Mouse (Mus musculus): Measurements from ENCODE around the gene Rnasel. TPM values are rescaled to one million over a fixed set of nuclear protein-coding genes. Genes with fewer than 3 reads are reported as not detected.

Gene Rnasel
- polyA plus RNA-seq, 1 experiment from 2014 or later, result 13.1 TPM

DNA sequence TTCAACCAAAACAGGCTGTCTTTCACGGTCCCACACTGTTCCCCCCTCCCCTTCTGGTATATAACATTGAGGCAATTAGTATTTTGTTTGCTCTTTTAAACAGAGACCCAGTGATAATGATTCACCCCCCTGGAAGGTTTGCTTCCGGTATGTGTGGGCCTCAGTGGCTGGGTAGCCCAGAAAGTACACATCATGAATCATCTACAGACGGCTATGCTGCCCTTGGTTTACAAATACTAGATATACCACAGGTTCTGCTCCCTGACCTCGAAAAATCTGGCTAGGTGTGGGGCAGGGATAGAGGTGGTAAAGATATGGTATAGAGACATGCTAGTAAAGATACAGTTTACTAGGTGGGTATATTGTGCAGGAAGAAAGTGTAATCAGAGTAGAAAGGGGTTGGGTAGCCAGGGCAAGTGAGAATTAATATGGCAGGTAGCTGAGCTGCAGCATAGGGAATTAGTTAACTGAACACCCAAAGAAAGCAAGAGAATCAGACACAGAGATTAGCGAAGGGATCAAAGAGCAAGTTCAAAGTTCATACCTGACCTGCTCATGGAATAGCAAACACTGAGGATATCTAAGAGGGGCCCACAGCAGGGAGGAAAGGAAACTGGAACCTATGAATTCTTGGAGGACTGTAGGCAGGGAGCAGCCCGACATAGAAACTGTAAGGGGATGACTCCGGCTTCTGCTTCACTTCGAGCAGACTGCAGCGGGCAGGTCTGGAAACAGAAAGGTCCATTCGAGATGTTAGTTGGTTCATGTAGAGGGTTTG, 21.0 kb downstream of the Rnasel start:
- Histone ChIP-seq H3K4me1 (ENCODE audit: insufficient read depth, low read depth, low read length) (no peaks in the 10 kb centered on the region), H3K27ac (ENCODE audit: low read length) (no peak overlapping the region), H3K36me3 (ENCODE audit: insufficient read depth, low read length) (no peaks in the 10 kb centered on the region), H3K9me3 (ENCODE audit: low read length) (no peaks in the 10 kb centered on the region), H3K27me3 (replicated peaks; ENCODE audit: insufficient read depth, low read length) (no peaks in the 10 kb centered on the region), H3K9ac (replicated peaks; ENCODE audit: low read depth) (no peak overlapping the region), H3K4me2 (replicated peaks; ENCODE audit: low read depth, low read length) (no peak overlapping the region), H3K4me3 (ENCODE audit: low read depth, low read length) (no peak overlapping the region)
- TF ChIP-seq CTCF (IDR thresholded peaks at IDR 0.05), result no peak
- TF ChIP-seq EP300 (IDR thresholded peaks at IDR 0.05), result no peak
- ATAC-seq, result no peak
- 45% methylated on average over 10 of the region's 10 CpGs for WGBS
- no peak for DNase-seq (ENCODE audit: low spot score)

DNA sequence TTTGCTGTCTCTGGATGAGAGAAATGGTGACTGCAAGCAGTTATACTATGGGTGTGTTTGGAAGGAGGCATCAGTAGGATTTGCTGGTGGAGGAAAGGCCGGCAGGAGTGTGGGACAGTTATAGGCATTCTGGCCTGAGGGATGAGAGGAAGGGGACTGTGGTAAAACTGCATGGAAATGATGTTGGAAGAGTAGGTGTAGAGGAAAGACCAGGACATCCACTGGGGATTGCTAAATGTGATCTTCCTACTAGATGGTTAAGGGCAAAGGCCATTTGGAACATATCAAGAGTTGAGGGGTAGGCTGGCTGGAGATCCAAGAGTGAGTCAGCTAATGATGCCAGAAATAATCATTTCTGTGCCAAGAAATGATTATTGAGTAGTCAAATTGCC, 21.5 kb downstream of the Rnasel start:
- no peaks in the 10 kb centered on the region for H3K36me3 ChIP-seq (ENCODE audit: insufficient read depth, low read length)
- no peak overlapping the region for H3K4me2 ChIP-seq (replicated peaks; ENCODE audit: low read depth, low read length)
- no peak for DNase-seq (ENCODE audit: low spot score)
- 78% methylated on average over 1 of the region's 1 CpGs for WGBS
- H3K4me1 ChIP-seq (ENCODE audit: insufficient read depth, low read depth, low read length), result no peaks in the 10 kb centered on the region
- H3K27ac ChIP-seq (ENCODE audit: low read length), result no peak overlapping the region
- H3K9ac ChIP-seq (replicated peaks; ENCODE audit: low read depth), result no peak overlapping the region
- no peak for ATAC-seq
- TF ChIP-seq CTCF (IDR thresholded peaks at IDR 0.05), result no peak
- no peak for TF ChIP-seq EP300 (IDR thresholded peaks at IDR 0.05)
- H3K4me3 ChIP-seq (ENCODE audit: low read depth, low read length), result no peak overlapping the region
- H3K27me3 ChIP-seq (replicated peaks; ENCODE audit: insufficient read depth, low read length), result no peaks in the 10 kb centered on the region
- H3K9me3 ChIP-seq (ENCODE audit: low read length), result no peaks in the 10 kb centered on the region

DNA sequence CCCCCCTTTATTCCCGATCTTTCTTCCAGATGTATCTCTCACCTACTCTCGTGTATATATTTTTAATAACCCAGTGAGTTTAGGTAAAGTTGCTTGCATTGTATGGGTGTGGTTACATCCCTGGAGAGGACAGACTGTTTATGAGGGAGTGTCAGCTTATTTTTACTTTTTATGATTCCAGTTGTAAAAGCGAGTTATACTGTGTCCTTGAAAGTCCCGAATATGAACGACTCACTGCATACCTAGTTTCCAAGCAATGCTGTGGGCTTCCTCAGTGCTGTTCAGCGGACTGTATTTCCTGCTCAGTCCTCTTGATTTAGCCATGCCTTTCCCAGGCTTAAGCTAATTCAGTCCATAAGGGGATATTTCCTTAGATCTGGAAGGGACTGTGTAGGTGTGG, 25.9 kb downstream of the Rnasel start:
- no peak for DNase-seq (ENCODE audit: low spot score)
- Histone ChIP-seq H3K27me3 (replicated peaks; ENCODE audit: insufficient read depth, low read length) (no peaks in the 10 kb centered on the region), H3K9me3 (ENCODE audit: low read length) (no peaks in the 10 kb centered on the region), H3K4me1 (ENCODE audit: insufficient read depth, low read depth, low read length) (no peaks in the 10 kb centered on the region), H3K4me2 (replicated peaks; ENCODE audit: low read depth, low read length) (no peak overlapping the region), H3K4me3 (ENCODE audit: low read depth, low read length) (no peak overlapping the region), H3K36me3 (ENCODE audit: insufficient read depth, low read length) (no peaks in the 10 kb centered on the region), H3K27ac (ENCODE audit: low read length) (no peak overlapping the region), H3K9ac (replicated peaks; ENCODE audit: low read depth) (no peak overlapping the region)
- 73% methylated on average over 6 of the region's 6 CpGs for WGBS
- TF ChIP-seq EP300 (IDR thresholded peaks at IDR 0.05) (no peak), CTCF (IDR thresholded peaks at IDR 0.05) (no peak)
- no peak for ATAC-seq

GRCm38 (mm10) chr1:153776257-153776656, 27.0 kb downstream of the Rnasel start:
- Histone ChIP-seq H3K27ac (ENCODE audit: low read length) (no peak overlapping the region), H3K4me2 (replicated peaks; ENCODE audit: low read depth, low read length) (no peak overlapping the region), H3K4me3 (ENCODE audit: low read depth, low read length) (no peak overlapping the region), H3K4me1 (ENCODE audit: insufficient read depth, low read depth, low read length) (no peaks in the 10 kb centered on the region), H3K9me3 (ENCODE audit: low read length) (no peaks in the 10 kb centered on the region), H3K36me3 (ENCODE audit: insufficient read depth, low read length) (no peaks in the 10 kb centered on the region), H3K9ac (replicated peaks; ENCODE audit: low read depth) (no peak overlapping the region), H3K27me3 (replicated peaks; ENCODE audit: insufficient read depth, low read length) (no peaks in the 10 kb centered on the region)
- no peak for DNase-seq (ENCODE audit: low spot score)
- 88% methylated on average over 7 of the region's 7 CpGs for WGBS
- ATAC-seq, result no peak
- no peak for TF ChIP-seq CTCF (IDR thresholded peaks at IDR 0.05)
- TF ChIP-seq EP300 (IDR thresholded peaks at IDR 0.05), result no peak

DNA sequence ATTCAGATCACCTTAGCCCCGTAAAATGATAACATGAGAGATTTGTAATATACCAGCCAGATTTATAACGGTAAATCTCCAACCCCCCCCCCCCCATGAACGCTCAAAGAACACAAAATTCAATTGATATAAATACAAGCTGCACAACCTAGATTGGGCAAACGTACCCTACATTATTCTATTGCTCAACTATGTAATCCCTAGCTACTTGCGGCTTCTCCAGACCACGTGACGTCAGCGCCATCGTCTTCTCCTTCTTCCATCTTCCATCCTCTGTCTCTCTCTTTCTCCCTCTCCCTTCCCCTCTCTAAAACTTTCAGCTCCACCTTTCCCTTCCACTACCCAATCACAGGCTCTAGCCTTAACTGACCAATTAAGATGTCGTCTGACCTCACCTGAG, 29.0 kb downstream of the Rnasel start:
- no peak overlapping the region for H3K4me3 ChIP-seq (ENCODE audit: low read depth, low read length)
- no peak overlapping the region for H3K9ac ChIP-seq (replicated peaks; ENCODE audit: low read depth)
- no peak overlapping the region for H3K27ac ChIP-seq (ENCODE audit: low read length)
- ATAC-seq, result no peak
- TF ChIP-seq CTCF (IDR thresholded peaks at IDR 0.05), result no peak
- no peak for DNase-seq (ENCODE audit: low spot score)
- no peaks in the 10 kb centered on the region for H3K4me1 ChIP-seq (ENCODE audit: insufficient read depth, low read depth, low read length)
- H3K36me3 ChIP-seq (ENCODE audit: insufficient read depth, low read length), result no peaks in the 10 kb centered on the region
- WGBS, result 80% methylated on average over 10 of the region's 10 CpGs
- no peaks in the 10 kb centered on the region for H3K9me3 ChIP-seq (ENCODE audit: low read length)
- H3K4me2 ChIP-seq (replicated peaks; ENCODE audit: low read depth, low read length), result no peak overlapping the region
- no peaks in the 10 kb centered on the region for H3K27me3 ChIP-seq (replicated peaks; ENCODE audit: insufficient read depth, low read length)

DNA sequence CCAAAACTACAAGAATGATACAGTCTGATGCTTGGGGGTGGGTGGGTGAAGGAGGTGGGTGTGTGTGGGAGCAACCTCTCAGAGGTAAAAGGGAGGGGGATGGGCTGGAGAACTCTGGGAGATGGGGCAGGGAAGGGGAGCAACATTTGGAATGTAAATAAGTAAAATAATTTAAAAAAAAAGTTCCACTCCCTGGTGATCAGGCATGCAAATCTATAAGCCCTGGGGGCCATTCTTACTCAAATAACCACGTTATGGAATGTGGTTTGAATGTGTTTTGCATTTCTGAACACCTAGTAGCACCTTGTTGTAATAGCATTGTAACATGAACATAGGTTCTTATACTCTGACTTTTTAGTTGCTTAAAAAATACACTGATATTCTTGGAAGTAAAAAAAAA, 34.1 kb downstream of the Rnasel start:
- Histone ChIP-seq H3K27me3 (replicated peaks; ENCODE audit: insufficient read depth, low read length) (no peaks in the 10 kb centered on the region), H3K4me2 (replicated peaks; ENCODE audit: low read depth, low read length) (no peak overlapping the region), H3K9me3 (ENCODE audit: low read length) (no peaks in the 10 kb centered on the region), H3K4me3 (ENCODE audit: low read depth, low read length) (no peak overlapping the region), H3K9ac (replicated peaks; ENCODE audit: low read depth) (no peak overlapping the region), H3K36me3 (ENCODE audit: insufficient read depth, low read length) (no peaks in the 10 kb centered on the region), H3K4me1 (ENCODE audit: insufficient read depth, low read depth, low read length) (no peaks in the 10 kb centered on the region), H3K27ac (ENCODE audit: low read length) (no peak overlapping the region)
- DNase-seq (ENCODE audit: low spot score) (no peak), ATAC-seq (no peak)
- WGBS, result 48% methylated on average over 1 of the region's 1 CpGs
- no peak for TF ChIP-seq EP300 (IDR thresholded peaks at IDR 0.05)
- no peak for TF ChIP-seq CTCF (IDR thresholded peaks at IDR 0.05)

- no peak for ATAC-seq
- TF ChIP-seq CTCF (IDR thresholded peaks at IDR 0.05) (no peak), EP300 (IDR thresholded peaks at IDR 0.05) (no peak)
Observed at GRCm38 (mm10) chr1:153785608-153786007, 36.4 kb downstream of the Rnasel start.

More at GRCm38 (mm10) chr1:153785608-153786007, 36.4 kb downstream of the Rnasel start:
- Histone ChIP-seq H3K27ac (ENCODE audit: low read length) (no peak overlapping the region), H3K4me1 (ENCODE audit: insufficient read depth, low read depth, low read length) (no peaks in the 10 kb centered on the region), H3K9me3 (ENCODE audit: low read length) (no peaks in the 10 kb centered on the region), H3K27me3 (replicated peaks; ENCODE audit: insufficient read depth, low read length) (no peaks in the 10 kb centered on the region), H3K36me3 (ENCODE audit: insufficient read depth, low read length) (no peaks in the 10 kb centered on the region), H3K4me2 (replicated peaks; ENCODE audit: low read depth, low read length) (no peak overlapping the region), H3K9ac (replicated peaks; ENCODE audit: low read depth) (no peak overlapping the region), H3K4me3 (ENCODE audit: low read depth, low read length) (no peak overlapping the region)
- 42% methylated on average over 4 of the region's 4 CpGs for WGBS
- DNase-seq (ENCODE audit: low spot score), result no peak
